Mouse (Mus musculus) lung, postnatal 0 days (tissue): Measurements from ENCODE around the gene Cd200r1.

ENCODE experiments used
- CTCF ChIP-seq: IDR thresholded peaks from 2 replicates; pipeline ENCODE4 v1.5.1; 2016; ENCODE audit warnings: antibody characterized with exemption, mild to moderate bottlenecking
- EP300 ChIP-seq: IDR thresholded peaks from 2 replicates; pipeline ENCODE4 v1.6.1; 2016; ENCODE audit warnings: antibody characterized with exemption, mild to moderate bottlenecking, control low read depth

DNA sequence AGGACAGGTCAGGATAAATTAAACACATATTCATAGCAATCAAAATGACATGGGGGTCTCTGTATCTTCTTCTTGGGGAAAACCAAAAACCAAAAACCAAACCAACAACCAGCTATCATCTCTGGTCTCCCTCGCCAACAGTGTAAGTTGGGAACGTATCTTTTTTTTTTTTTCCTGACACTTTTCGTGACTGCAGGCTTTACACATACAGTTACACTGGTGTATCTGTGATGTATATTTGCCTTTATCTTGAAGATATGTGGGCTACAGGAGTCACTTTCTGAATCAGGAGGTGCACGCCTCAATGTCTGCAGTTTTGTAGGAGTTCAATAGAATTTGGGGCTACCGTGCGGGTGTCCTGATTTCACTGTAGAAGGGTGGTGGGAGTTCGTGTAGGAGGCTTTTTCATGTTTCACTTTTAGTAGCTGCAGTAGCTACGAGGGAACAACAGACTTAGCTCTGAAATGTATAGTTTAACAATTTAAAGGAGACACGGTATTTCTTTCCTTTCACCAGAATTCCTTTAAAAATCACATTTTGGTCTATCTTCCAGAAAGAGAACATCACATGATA, 870 bp downstream of the Cd200r1 start:
- TF ChIP-seq CTCF, result no peak
- no peak for TF ChIP-seq EP300
